Mouse (Mus musculus) colon, adult 2 months (tissue): Measurements from ENCODE around the gene Man2c1. TPM values are rescaled to one million over a fixed set of nuclear protein-coding genes. Genes with fewer than 3 reads are reported as not detected.

Experiments used
- polyA plus RNA-seq: library from polyadenylated mRNA; depleted of rRNA; stranded (reverse); fragments of >200 nt; gene quantifications from 2 replicates; pipeline ENCODE4 v1.2.3, GENCODE M21; 2012; rRNA removed

Gene Man2c1
- polyA plus RNA-seq = 171 and 201 TPM in 2 replicates

DNA sequence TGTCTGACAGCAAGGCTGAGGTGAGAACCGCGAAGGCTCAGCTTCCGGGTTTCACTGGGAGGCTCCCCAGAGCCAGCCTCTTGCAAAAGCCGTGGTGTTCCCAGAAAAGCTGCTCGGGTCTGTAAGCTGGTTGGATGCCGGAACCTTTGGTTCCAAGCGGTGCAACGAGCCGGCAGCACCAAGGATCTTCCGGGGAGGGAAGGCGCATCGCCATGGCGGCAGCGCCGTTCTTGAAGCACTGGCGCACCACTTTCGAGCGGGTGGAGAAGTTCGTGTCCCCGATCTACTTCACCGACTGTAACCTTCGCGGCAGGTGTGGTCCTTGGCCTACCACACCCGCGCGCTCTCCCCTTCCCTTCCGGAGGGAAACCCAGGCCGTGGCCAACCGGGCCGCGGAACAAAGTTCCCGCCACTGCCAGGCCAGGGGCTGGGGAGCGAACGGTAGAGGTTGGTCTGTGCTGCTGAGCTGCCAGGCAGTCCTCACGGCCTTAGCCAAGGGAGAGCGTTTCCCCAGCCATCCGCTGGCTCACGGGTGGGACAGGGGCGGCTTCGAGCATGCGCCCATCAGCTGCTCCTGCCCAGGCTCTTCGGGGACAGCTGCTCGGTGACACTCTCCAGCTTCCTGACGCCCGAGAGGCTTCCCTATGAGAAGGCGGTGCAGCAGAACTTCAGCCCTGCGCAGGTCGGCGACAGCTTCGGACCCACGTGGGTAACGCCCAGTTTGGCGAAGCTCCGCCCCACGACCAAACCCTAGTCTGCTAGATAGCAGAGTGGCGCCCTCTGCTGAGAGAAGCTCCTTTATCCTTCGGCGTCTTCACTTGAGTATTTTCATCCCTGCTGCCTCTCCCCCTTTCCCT, at the start of gene Man2c1:
Gene Man2c1, plus strand, starts transcription at position 114 of the 857 bp plus-strand sequence.

DNA sequence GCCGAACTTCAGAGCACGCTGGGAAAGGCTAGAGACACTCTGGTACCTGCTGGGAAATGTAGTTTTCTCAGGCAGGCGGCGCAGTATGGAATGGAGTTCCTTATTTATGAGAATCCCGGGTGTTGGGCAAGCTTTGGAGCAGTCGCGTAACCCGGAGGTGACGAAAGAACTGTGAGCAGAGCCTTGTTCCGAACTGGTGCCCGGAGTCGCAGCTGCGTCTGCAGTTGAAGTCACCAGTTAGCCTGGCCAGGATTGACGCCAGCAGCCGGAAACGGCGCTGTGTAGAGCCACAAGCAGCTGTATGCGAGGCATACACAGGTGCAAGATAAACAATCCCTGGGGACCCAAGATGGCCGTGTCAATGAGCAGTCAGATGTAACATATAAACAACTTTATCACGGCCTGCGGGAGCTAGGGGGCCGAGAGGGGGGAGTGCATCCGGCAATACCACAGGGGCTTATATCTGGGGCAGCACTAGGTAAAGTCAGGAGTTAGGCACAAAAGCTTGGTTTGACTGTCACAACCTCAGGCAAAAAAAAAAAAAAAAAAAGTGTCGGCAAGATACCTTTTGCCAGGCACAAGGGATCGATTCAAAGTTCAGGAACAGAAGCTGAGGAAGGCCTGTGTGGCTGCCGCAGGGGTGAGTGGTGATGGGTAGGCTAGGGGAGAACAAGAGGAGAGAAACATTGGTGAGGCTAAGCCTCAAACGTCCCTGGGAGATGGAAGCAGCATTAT, 17.8 kb downstream of the Man2c1 start, which contains the start of gene Neil1:
Gene Neil1, minus strand, starts transcription at position 162 of the 735 bp plus-strand sequence.

DNA sequence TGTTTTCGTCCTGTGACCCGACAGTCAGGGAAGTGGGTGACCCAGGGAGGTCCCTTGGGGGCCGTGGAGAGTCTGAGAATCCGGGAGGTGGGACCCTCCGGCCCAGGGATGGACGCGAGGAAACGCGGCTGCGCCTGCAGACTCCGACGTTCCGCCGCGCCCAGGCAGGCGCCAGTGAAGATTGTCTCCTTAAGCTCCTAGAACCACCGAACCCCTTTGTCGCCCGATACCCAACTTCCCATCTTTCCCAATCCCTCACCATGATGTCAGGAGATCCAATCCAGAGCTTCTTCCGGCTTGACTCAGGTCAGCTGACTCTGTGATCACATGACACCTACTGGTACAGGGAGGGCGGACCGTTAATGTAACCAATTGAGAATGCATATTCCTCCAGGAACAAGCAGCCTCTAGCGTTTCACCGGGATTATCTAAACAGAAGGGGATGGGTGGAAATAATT, 27.6 kb downstream of the Man2c1 start, which contains the start of gene Commd4:
Gene Commd4, minus strand, starts transcription at position 319 of the 458 bp plus-strand sequence.

Other genes starting within 250 kb of the Man2c1 start
- gene Snx33, start 202.3 kb upstream of the Man2c1 start, polyA plus RNA-seq = 10.7 and 11.0 TPM in 2 replicates
- gene Imp3, start 193.2 kb upstream of the Man2c1 start, polyA plus RNA-seq = 268 and 290 TPM in 2 replicates
- gene Snupn, start 179.8 kb upstream of the Man2c1 start, polyA plus RNA-seq = 3.6 and 4.6 TPM in 2 replicates
- gene Ptpn9, start 135.8 kb upstream of the Man2c1 start, polyA plus RNA-seq = 49.5 and 57.0 TPM in 2 replicates
- 45.3 and 68.3 TPM in 2 replicates for gene Sin3a, start 58.6 kb upstream of the Man2c1 start, polyA plus RNA-seq
- gene Neil1, start 17.6 kb downstream of the Man2c1 start, polyA plus RNA-seq = 10.7 and 11.4 TPM in 2 replicates
- gene Commd4, start 27.6 kb downstream of the Man2c1 start, polyA plus RNA-seq = 151 and 158 TPM in 2 replicates
- not detected in 2 replicates for gene Trcg1, start 105.9 kb downstream of the Man2c1 start, polyA plus RNA-seq
- gene 1700017B05Rik, start 131.9 kb downstream of the Man2c1 start, polyA plus RNA-seq = 11.9 and 14.5 TPM in 2 replicates